Mouse (Mus musculus) embryonic fibroblast, embryonic 13.5 days (primary cell): ENCODE measurements around the gene Zfp865.

Experiments
- CTCF ChIP-seq: IDR thresholded peaks from 2 replicates; pipeline ENCODE4 v1.5.1; 2011; ENCODE audit warnings: mild to moderate bottlenecking, control low read depth, low read length, moderate library complexity, borderline replicate concordance; ENCODE audit not compliant: insufficient read depth
- POLR2A ChIP-seq: IDR thresholded peaks from 2 replicates; pipeline ENCODE4 v1.6.1; 2011; ENCODE audit warnings: low read depth, mild to moderate bottlenecking, control low read depth, low read length, moderate library complexity

GRCm38 (mm10) chr7:5046112-5046511 lies 25.9 kb downstream of the Zfp865 start:
- no peak for TF ChIP-seq CTCF
- TF ChIP-seq POLR2A = no peak
